Mouse (Mus musculus) heart, embryonic 15.5 days (tissue): ENCODE data around the gene Elf5. TPM values are rescaled to one million over a fixed set of nuclear protein-coding genes. Genes with fewer than 3 reads are reported as not detected.
A peak's percentile ranks its signal among the peaks of the same experiment; 100 is the strongest.

ENCODE experiments used
- ATAC-seq: fragments of 200-750 bp; cut with Nextera tagmentation; replicated peaks from 2 replicates; pipeline ENCODE4 v1.8.0; 2017; ENCODE audit warnings: low read depth, moderate TSS enrichment; ENCODE audit not compliant: insufficient number of reproducible peaks, insufficient read depth, low FRiP score
- H3K27ac ChIP-seq: fragments of 300-500 bp; sonication (generic); 2 replicates; pipeline ENCODE4 v1.5.1; 2015; ENCODE audit warnings: mild to moderate bottlenecking, inconsistent platforms
- H3K27me3 ChIP-seq: fragments of 300-500 bp; sonication (generic); 2 replicates; pipeline ENCODE4 v1.6.1; 2015; ENCODE audit warnings: inconsistent platforms
- H3K36me3 ChIP-seq: fragments of 300-500 bp; sonication (generic); 2 replicates; pipeline ENCODE4 v1.6.1; 2015; ENCODE audit warnings: mild to moderate bottlenecking, inconsistent platforms
- H3K4me1 ChIP-seq: fragments of 300-500 bp; sonication (generic); replicated peaks from 2 replicates; pipeline ENCODE4 v1.6.1; 2015; ENCODE audit warnings: inconsistent platforms
- H3K4me2 ChIP-seq: fragments of 300-500 bp; sonication (generic); 2 replicates; pipeline ENCODE4 v1.6.1; 2015; ENCODE audit warnings: inconsistent platforms, mild to moderate bottlenecking, moderate library complexity
- H3K4me3 ChIP-seq: fragments of 300-500 bp; sonication (generic); 2 replicates; pipeline ENCODE4 v1.5.1; 2015; ENCODE audit warnings: mild to moderate bottlenecking, inconsistent platforms
- H3K9ac ChIP-seq: fragments of 300-500 bp; sonication (generic); 2 replicates; pipeline ENCODE4 v1.6.1; 2015; ENCODE audit warnings: mild to moderate bottlenecking, inconsistent platforms
- H3K9me3 ChIP-seq: fragments of 300-500 bp; sonication (generic); replicated peaks from 2 replicates; pipeline ENCODE4 v1.6.1; 2016; ENCODE audit warnings: inconsistent platforms
- WGBS: fragments of 180-500 bp; shearing (Covaris S2); methylation state at CpG from one replicate; pipeline ENCODE4 v1.1.7; 2015; ENCODE audit warnings: mixed read lengths; 5-methylcytosine and 5-hydroxymethylcytosine counted together
- polyA plus RNA-seq: library from polyadenylated mRNA; unstranded; fragments of >200 nt; fragmentation: Nextera tagmentation; extraction: Ambion mirVana; gene quantifications from 2 replicates; pipeline ENCODE4 v1.2.1, GENCODE M21; 2015

Elf5 gene
- polyA plus RNA-seq, 1 experiment from 2014 or later: 0.13 TPM

DNA sequence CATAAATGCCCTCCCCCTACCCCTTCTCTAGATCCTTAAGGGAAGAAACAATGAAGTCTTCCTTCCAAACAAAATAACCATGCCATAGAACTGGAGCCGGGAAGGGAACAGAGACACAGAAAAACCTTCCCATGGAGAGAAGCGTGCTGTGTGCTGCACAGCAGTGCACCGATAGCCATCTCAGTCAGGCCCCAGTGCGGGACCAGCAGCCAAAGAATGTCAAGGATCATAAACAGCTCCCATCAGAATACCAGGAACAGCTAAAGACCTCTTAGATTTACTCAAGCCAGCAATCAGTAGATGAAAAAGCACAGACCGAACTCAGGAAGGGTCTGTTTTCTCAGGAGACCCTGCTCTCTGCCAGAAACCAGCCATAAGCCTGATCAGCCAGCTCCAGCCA, 25.0 kb downstream of the Elf5 start:
- Histone ChIP-seq H3K9ac (no peak overlapping the region), H3K27me3 (no peaks in the 10 kb centered on the region), H3K36me3 (no peaks in the 10 kb centered on the region), H3K9me3 (no peaks in the 10 kb centered on the region), H3K4me2 (no peak overlapping the region), H3K27ac (peak overlapping the region; percentile 69), H3K4me3 (no peak overlapping the region), H3K4me1 (peaks cover 18% of the 10 kb centered on the region)
- ATAC-seq: peak; percentile 60
- WGBS: 45% methylated on average over 5 of the region's 5 CpGs

DNA sequence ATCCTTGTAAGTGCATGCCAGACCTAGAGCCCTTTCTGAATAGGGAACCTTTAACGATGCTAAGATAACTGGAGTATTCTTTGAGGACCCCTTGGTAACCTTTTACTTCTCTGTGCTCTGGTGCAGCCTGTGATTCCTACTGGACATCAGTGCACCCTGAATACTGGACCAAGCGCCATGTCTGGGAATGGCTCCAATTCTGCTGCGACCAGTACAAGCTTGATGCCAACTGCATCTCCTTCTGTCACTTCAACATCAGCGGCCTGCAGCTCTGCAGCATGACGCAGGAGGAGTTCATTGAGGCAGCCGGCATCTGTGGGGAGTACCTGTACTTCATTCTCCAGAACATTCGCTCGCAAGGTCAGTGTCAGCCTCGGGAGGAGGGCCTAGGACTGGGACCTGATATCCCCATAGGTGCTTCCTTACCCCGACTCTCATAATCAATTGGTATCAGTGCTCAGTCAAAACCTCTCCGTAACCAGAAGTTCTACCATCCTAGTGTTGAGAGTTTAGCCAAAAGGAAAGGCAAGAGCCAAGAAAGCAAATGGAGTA, 27.7 kb downstream of the Elf5 start:
- Histone ChIP-seq H3K27ac (no peak overlapping the region), H3K4me2 (peak overlapping the region; percentile 48)
- 82% methylated on average over 11 of the region's 11 CpGs for WGBS

DNA sequence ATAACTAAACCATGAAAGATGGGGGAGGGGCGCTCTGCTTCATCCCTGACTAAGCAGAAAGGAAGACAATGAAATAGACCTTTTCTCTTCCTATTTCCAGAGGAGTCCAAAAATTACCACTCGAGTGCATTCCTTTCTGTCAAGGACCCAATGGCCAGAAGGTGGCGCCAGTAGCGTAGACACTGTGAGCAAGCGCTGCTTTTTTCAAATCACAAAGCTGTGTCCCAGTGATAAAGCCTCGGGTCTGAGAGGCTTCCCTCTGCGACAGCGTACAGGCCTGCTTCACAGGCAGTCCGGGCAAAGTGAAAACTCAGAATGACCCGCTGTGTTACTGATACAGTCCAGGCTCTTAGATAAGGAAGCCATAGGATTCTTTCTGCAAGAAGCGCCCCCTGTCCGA, 28.2 kb downstream of the Elf5 start:
- 2% methylated on average over 12 of the region's 12 CpGs for WGBS
- ATAC-seq: no peak
- Histone ChIP-seq H3K4me3 (no peak overlapping the region), H3K9ac (no peak overlapping the region), H3K9me3 (no peaks in the 10 kb centered on the region), H3K36me3 (no peaks in the 10 kb centered on the region), H3K27me3 (no peaks in the 10 kb centered on the region), H3K4me2 (peak overlapping the region; percentile 48), H3K4me1 (peaks cover 10% of the 10 kb centered on the region), H3K27ac (no peak overlapping the region)

More for the DNA sequence above, 27.7 kb downstream of the Elf5 start:
- ATAC-seq: no peak
- H3K4me1 ChIP-seq: peaks cover 10% of the 10 kb centered on the region
- H3K36me3 ChIP-seq: no peaks in the 10 kb centered on the region
- H3K9me3 ChIP-seq: no peaks in the 10 kb centered on the region
- H3K27me3 ChIP-seq: no peaks in the 10 kb centered on the region
- no peak overlapping the region for H3K4me3 ChIP-seq
- H3K9ac ChIP-seq: no peak overlapping the region

DNA sequence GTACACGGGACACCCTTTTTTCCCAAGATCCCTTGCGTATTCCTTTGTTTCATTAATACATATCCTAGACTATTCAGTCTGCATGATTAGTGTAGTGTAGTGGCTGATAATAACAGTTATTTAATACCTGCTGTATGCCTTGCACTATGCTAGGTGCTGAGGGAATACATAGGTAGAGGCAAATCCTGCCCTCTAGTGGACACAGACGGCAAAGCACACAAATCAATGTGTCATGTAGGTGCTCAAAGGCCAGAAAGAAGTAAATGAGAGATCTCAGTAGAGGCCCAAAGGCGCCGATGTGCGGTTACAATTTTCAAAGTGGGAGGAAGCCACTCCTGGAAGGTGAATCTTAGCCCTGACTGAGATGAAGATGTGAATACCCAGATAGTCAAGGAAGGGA, 34.3 kb downstream of the Elf5 start:
- H3K4me2 ChIP-seq: no peak overlapping the region
- H3K36me3 ChIP-seq: no peaks in the 10 kb centered on the region
- H3K27ac ChIP-seq: no peak overlapping the region
- H3K4me1 ChIP-seq: peaks cover 6% of the 10 kb centered on the region; the same call in 1 of the 2 replicates
- H3K4me3 ChIP-seq: no peak overlapping the region
- H3K27me3 ChIP-seq: no peaks in the 10 kb centered on the region
- no peak overlapping the region for H3K9ac ChIP-seq
- ATAC-seq: no peak
- 59% methylated on average over 6 of the region's 6 CpGs for WGBS
- H3K9me3 ChIP-seq: no peaks in the 10 kb centered on the region

DNA sequence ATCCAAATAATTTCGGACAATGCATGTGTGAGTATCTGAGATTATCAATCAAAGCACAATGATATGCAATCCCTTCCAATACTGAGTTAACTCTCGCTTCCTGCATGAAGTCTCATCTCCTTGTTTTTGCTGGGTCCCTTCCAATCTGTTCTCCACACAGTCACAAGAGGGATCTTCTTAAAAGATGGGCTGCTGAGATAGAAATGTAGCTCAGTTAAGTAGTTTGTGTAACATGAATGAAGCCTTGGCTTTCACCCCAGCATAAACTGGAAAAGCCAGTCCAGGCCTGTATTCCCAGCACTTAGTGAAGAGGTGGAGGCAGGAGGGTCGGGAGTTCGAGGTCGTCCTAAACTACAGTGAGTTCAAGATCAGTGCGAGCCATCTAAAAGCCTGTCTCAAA, 34.8 kb downstream of the Elf5 start:
- H3K4me1 ChIP-seq: peaks cover 6% of the 10 kb centered on the region; the same call in 1 of the 2 replicates
- WGBS: 85% methylated on average over 6 of the region's 6 CpGs
- H3K27me3 ChIP-seq: no peaks in the 10 kb centered on the region
- no peaks in the 10 kb centered on the region for H3K36me3 ChIP-seq
- no peak overlapping the region for H3K4me3 ChIP-seq
- ATAC-seq: no peak
- H3K9me3 ChIP-seq: no peaks in the 10 kb centered on the region
- no peak overlapping the region for H3K9ac ChIP-seq
- no peak overlapping the region for H3K27ac ChIP-seq
- no peak overlapping the region for H3K4me2 ChIP-seq

DNA sequence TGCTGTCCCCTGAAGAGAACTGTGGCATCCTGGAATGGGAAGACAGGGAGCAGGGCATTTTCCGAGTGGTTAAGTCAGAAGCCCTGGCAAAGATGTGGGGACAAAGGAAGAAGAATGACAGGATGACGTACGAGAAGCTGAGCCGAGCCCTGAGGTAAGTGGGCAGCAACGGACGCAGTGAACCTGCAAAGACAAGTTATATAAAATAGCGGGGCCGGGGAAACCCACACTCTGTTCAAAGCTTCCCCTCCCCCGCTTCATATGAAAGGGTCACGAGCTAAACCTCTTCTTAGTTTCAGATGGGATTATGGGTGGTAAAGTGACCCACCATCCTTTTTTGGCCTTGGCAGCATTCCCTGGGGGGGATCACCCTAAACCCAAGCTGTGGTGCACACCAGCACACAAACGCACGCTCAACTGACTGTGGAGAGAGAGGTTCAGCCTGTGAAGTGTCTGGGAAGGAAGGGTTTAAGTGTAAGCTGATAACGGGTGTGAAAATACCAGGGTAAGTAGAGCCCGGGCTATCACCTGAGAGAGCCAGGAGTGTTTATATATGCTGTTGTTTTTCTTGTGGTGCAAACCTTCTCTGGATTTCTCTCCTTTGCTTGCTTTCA, 37.6 kb downstream of the Elf5 start:
- 32% methylated on average over 14 of the region's 14 CpGs for WGBS

DNA sequence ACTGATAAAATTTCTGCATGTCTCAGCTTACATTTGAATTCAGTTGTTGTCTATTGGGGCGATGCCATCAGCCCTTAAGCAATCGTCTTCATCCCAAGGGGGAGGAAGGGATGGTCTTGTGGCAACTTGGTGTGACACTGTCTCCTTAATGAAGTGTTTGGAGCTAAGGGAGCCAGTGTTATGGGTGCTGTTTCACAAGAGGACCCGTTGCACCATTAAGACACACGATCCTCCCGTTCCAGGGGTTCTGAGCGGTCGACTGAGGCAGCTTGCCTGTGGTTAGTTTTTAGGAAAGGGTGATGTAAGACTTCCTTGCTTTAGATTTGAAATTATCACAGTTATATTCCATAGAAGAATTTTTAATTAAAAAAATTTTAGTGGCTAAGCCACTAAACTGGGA, 38.3 kb downstream of the Elf5 start:
- peaks cover 20% of the 10 kb centered on the region for H3K36me3 ChIP-seq
- H3K4me3 ChIP-seq: no peak overlapping the region
- H3K9ac ChIP-seq: no peak overlapping the region
- H3K27ac ChIP-seq: no peak overlapping the region
- H3K4me1 ChIP-seq: peaks cover 6% of the 10 kb centered on the region; the same call in 1 of the 2 replicates
- WGBS: 74% methylated on average over 7 of the region's 7 CpGs
- H3K4me2 ChIP-seq: no peak overlapping the region
- no peak for ATAC-seq
- H3K27me3 ChIP-seq: no peaks in the 10 kb centered on the region
- no peaks in the 10 kb centered on the region for H3K9me3 ChIP-seq

More for the DNA sequence above, 37.6 kb downstream of the Elf5 start:
- H3K4me2 ChIP-seq: 0 out of 2 replicates have a peak overlapping the region, but pooled peaks have one; percentile 4
- H3K9ac ChIP-seq: no peak overlapping the region
- no peak overlapping the region for H3K27ac ChIP-seq
- H3K36me3 ChIP-seq: peaks cover 12% of the 10 kb centered on the region
- no peaks in the 10 kb centered on the region for H3K27me3 ChIP-seq
- peaks cover 6% of the 10 kb centered on the region; the same call in 1 of the 2 replicates for H3K4me1 ChIP-seq
- ATAC-seq: no peak
- H3K4me3 ChIP-seq: no peak overlapping the region
- H3K9me3 ChIP-seq: no peaks in the 10 kb centered on the region

DNA sequence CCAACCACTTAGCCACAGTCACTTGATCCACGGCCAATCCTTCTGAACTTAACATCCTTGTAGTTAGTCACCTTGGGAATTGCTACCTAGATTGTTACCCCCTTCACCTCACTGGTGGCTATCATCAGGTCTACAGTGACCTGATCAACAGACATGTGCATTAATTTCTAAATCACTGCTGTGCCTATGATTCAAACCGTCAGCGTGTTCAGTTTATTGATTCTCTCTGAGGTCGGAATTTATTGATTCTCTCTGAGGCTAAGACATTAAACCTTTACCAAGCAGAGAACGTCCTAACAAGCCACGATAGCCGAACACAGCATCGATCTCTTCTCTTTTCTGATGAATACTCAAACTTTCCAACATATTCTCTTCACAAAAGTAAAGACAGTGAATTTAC, 38.8 kb downstream of the Elf5 start:
- H3K36me3 ChIP-seq: peaks cover 24% of the 10 kb centered on the region
- 93% methylated on average over 8 of the region's 8 CpGs for WGBS

DNA sequence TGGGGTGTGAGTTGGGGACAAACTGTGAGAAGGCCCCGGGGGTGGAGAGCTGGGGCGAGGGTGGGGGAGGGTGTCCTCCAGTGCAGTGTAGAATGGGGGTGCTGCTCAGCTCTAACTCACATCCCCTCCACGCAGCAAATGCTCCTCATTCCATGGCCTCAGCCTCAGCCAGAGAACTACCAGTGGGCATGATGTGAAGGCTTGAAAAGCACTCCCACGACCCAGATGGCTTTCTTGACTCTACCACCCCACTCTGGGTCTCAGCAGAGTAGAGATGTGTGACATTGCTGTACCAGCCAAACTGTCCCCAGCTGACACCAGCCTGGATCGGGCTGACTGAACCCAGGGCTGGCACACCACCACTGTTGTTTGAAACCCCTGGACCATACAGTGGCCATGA, 41.1 kb downstream of the Elf5 start:
- Histone ChIP-seq H3K9me3 (no peaks in the 10 kb centered on the region), H3K27me3 (no peaks in the 10 kb centered on the region), H3K36me3 (peaks cover 38% of the 10 kb centered on the region), H3K9ac (no peak overlapping the region), H3K27ac (no peak overlapping the region), H3K4me3 (no peak overlapping the region), H3K4me2 (no peak overlapping the region), H3K4me1 (peaks cover 6% of the 10 kb centered on the region; the same call in 1 of the 2 replicates)
- WGBS: 80% methylated on average over 5 of the region's 5 CpGs
- no peak for ATAC-seq

More for the DNA sequence above, 38.8 kb downstream of the Elf5 start:
- Histone ChIP-seq H3K27me3 (no peaks in the 10 kb centered on the region), H3K9me3 (no peaks in the 10 kb centered on the region), H3K4me1 (peaks cover 6% of the 10 kb centered on the region; the same call in 1 of the 2 replicates), H3K4me2 (no peak overlapping the region), H3K4me3 (no peak overlapping the region), H3K27ac (no peak overlapping the region), H3K9ac (no peak overlapping the region)
- ATAC-seq: no peak

DNA sequence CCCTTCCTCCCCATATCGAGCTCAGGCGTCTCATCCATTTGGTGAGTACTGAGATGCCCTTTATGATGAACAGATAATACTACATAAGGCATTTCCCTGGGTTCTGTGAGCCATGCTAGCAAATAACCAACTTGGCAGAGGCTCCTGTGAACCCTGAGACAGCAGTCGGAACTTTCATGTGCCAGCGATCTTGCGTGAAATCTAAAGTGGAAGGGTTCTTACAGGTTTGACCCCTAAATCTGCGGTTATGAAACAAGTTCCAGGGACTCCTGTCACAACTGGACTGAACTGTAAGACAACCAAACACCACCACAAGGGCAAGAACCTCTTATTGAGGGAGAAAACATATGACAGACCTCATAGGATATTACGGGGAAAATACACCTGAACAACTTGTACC, 44.3 kb downstream of the Elf5 start:
- Histone ChIP-seq H3K4me2 (no peak overlapping the region), H3K36me3 (peaks cover 61% of the 10 kb centered on the region), H3K9ac (no peak overlapping the region), H3K4me1 (no peaks in the 10 kb centered on the region), H3K4me3 (no peak overlapping the region), H3K9me3 (no peaks in the 10 kb centered on the region), H3K27ac (no peak overlapping the region), H3K27me3 (no peaks in the 10 kb centered on the region)
- no peak for ATAC-seq
- WGBS: 93% methylated on average over 7 of the region's 7 CpGs

DNA sequence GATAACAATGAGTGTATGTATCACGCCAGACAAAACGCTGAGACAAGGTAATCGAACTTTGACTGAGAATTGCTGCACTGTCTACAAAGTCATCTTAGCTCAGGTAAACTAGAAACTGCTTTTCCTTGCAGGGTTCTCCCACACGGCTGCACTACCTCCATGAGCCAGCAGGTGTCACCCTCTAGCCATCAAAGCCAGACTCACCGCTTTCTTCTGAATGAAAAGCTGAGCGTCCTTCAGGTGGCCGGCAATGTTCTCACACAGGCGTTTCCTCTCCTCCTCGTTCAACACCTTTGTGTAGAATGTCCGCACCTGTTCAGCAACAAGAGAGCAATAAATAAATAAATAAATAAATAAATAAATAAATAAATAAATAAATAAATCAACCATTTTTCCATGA, 45.2 kb downstream of the Elf5 start:
- ATAC-seq: no peak
- Histone ChIP-seq H3K4me1 (no peaks in the 10 kb centered on the region), H3K27me3 (no peaks in the 10 kb centered on the region), H3K4me3 (no peak overlapping the region), H3K27ac (no peak overlapping the region), H3K4me2 (no peak overlapping the region), H3K9ac (no peak overlapping the region), H3K9me3 (no peaks in the 10 kb centered on the region), H3K36me3 (peaks cover 61% of the 10 kb centered on the region)
- WGBS: 20% methylated on average over 10 of the region's 10 CpGs

DNA sequence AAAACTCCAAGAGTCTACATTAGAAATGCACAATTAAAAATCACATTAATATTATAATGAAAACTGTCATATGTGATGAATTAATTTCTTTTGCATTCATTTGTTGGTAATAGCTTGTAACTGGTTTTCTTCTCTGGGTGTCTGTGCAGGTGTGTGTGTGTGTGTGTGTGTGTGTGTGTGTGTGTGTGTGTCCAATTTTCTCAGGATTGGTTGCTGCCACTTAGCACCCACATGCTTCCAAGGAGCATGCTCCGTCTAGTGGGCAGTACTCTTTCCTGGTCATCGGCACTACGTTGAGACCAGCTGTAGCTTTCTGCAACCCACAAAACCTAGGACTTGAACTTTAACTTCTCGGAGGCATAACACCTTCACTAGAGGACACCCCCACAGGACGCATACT, 45.6 kb downstream of the Elf5 start:
- no peaks in the 10 kb centered on the region for H3K9me3 ChIP-seq
- H3K9ac ChIP-seq: no peak overlapping the region
- H3K27me3 ChIP-seq: no peaks in the 10 kb centered on the region
- no peaks in the 10 kb centered on the region for H3K4me1 ChIP-seq
- no peak overlapping the region for H3K27ac ChIP-seq
- H3K4me3 ChIP-seq: no peak overlapping the region
- no peak for ATAC-seq
- 88% methylated on average over 5 of the region's 5 CpGs for WGBS
- H3K36me3 ChIP-seq: peaks cover 61% of the 10 kb centered on the region
- no peak overlapping the region for H3K4me2 ChIP-seq
